Mouse (Mus musculus) embryonic fibroblast, embryonic 13.5 days (primary cell): ENCODE data around the gene Lhfpl2. TPM values are rescaled to one million over a fixed set of nuclear protein-coding genes. Genes with fewer than 3 reads are reported as not detected.

Source experiments
- H3K27ac ChIP-seq: 2 replicates; pipeline ENCODE4 v1.5.1; 2012; ENCODE audit warnings: low read length, control low read depth, inconsistent platforms; ENCODE audit not compliant: insufficient read depth
- H3K4me1 ChIP-seq: 2 replicates; pipeline ENCODE4 v1.6.1; 2011; ENCODE audit warnings: low read length; ENCODE audit not compliant: control insufficient read depth, insufficient read depth
- H3K4me3 ChIP-seq: 2 replicates; pipeline ENCODE4 v1.5.1; 2011; ENCODE audit warnings: mild to moderate bottlenecking, control low read depth, low read length; ENCODE audit not compliant: insufficient read depth
- CTCF ChIP-seq: IDR thresholded peaks from 2 replicates; pipeline ENCODE4 v1.5.1; 2011; ENCODE audit warnings: mild to moderate bottlenecking, control low read depth, low read length, moderate library complexity, borderline replicate concordance; ENCODE audit not compliant: insufficient read depth
- POLR2A ChIP-seq: IDR thresholded peaks from 2 replicates; pipeline ENCODE4 v1.6.1; 2011; ENCODE audit warnings: low read depth, mild to moderate bottlenecking, control low read depth, low read length, moderate library complexity
- polyA plus RNA-seq: library from polyadenylated mRNA; stranded (reverse); fragments of >200 nt; gene quantifications from 2 replicates; pipeline ENCODE4 v1.2.4, GENCODE M21; 2011; ENCODE audit warnings: low read depth; ENCODE audit not compliant: missing spikeins, insufficient read length

The Lhfpl2 gene
- polyA plus RNA-seq, 1 experiment = 60.3 TPM

GRCm38 (mm10) chr13:94068308-94068707 lies 10.7 kb downstream of the Lhfpl2 start:
- no peak for TF ChIP-seq CTCF
- no peak for TF ChIP-seq POLR2A
- no peak overlapping the region for H3K4me3 ChIP-seq
- no peak overlapping the region for H3K27ac ChIP-seq
- H3K4me1 ChIP-seq = peaks cover 10% of the 10 kb centered on the region; the same call in 1 of the 2 replicates

DNA sequence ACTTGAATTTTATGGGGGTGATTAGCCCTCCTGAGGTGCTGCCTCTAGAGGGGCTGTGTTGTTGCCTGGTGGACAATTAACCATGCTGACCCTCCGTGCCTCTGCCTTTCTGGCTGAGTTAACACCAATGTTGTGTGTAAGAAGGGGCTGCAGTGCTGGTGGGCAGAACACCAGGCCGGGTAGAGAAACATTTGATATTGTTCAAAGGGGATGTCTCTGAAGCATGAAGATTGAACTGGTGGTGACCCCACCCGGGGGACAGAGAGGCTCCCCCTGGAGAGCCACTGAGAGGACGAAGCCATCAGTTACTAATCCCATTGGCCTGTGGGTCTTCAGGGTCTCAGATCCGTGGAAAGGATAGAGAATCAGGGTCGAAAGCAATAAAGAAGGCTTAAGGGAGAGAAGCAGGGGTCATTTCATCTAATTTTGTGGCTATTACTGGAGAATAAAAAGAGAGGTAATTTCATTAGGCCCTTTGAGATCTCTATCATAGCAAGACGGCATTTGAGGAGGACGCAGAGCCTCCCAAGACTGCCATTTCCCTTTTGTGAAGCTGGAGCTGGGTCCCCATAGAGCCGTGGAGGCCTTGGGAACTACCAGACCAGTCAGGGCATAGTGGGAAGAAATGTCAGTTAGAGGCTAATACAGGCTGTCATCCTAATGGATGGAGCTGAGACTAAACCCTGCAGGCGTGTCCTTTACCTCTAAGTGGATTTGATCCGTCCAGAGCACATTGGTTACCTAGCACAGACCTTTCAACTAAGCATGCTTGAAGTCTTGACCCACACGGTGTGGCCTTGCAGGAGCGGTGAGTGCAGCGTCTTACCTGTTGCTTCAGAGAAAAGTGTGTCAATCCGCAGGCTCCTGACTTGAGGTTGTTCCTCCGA lies 12.1 kb downstream of the Lhfpl2 start:
- TF ChIP-seq CTCF (no peak), POLR2A (no peak)
- H3K4me1 ChIP-seq = peaks cover 11% of the 10 kb centered on the region
- H3K27ac ChIP-seq = no peak overlapping the region
- H3K4me3 ChIP-seq = no peak overlapping the region

- Histone ChIP-seq H3K27ac (no peak overlapping the region), H3K4me1 (peaks cover 11% of the 10 kb centered on the region), H3K4me3 (no peak overlapping the region)
- TF ChIP-seq POLR2A (no peak), CTCF (no peak)
These were observed 12.7 kb downstream of the Lhfpl2 start for GRCm38 (mm10) chr13:94070308-94070619.

GRCm38 (mm10) chr13:94070927-94071326 lies 13.3 kb downstream of the Lhfpl2 start:
- no peak for TF ChIP-seq CTCF
- no peak for TF ChIP-seq POLR2A
- H3K4me1 ChIP-seq = peaks cover 11% of the 10 kb centered on the region
- no peak overlapping the region for H3K4me3 ChIP-seq
- H3K27ac ChIP-seq = no peak overlapping the region

DNA sequence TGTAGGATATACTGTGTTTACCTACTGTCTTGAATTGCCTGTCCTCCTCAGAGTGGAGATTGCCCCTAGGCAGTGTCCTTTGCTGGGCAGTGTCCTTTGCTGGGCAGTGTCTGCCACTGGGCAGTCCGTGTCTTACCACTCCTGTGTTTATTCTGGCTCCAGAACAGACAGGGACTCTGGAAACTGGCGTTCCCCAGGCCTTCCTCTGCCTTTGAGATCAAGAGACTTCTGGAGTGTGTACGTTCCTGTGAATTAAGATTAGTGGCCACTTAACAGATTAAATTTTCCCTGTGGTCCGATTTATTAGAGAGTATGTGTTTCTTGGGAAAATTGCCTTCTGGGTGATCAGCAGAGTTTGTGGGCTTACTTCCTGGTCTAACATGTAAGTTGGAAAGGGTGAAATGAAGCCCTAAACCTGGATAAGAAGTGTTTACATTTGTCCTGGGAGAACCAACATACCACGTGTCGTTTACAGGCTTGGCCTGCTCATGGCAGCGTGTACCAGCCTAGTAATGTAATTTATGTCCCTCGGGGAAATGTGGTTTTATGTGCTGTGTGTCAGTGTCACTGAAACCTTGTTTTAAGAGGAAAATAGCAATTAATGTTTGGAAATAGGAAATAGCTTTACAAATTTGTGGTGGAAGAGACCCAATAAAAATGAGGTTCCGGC lies 15.6 kb downstream of the Lhfpl2 start:
- H3K27ac ChIP-seq = no peak overlapping the region
- H3K4me3 ChIP-seq = no peak overlapping the region
- peaks cover 11% of the 10 kb centered on the region for H3K4me1 ChIP-seq
- TF ChIP-seq POLR2A (no peak), CTCF (no peak)

- H3K4me3 ChIP-seq = no peak overlapping the region
- TF ChIP-seq POLR2A (no peak), CTCF (no peak)
- no peak overlapping the region for H3K27ac ChIP-seq
- peaks cover 8% of the 10 kb centered on the region for H3K4me1 ChIP-seq
These were observed 16.1 kb downstream of the Lhfpl2 start for GRCm38 (mm10) chr13:94073716-94074115.

DNA sequence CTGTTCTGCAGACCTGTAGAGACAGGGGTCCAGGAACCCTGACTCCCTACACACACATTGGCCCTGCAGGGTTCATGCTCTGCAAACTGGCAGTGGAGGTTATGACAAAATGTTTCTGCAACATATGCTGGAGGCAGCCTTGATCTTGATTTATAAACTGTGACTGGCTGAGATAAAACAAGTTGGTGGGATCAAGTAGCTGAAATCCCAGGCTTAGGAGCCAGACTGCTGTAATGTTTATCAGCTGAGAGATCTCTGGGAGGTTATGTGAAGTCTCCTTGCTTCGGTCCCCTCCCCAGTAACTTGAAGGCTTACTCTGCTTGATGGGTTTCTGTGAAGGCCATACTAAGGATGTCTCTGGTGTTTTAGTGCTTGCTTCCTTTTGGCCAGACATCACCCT lies 17.6 kb downstream of the Lhfpl2 start:
- peaks cover 8% of the 10 kb centered on the region for H3K4me1 ChIP-seq
- no peak overlapping the region for H3K27ac ChIP-seq
- no peak overlapping the region for H3K4me3 ChIP-seq
- TF ChIP-seq CTCF (no peak), POLR2A (no peak)

GRCm38 (mm10) chr13:94077136-94078018 lies 19.8 kb downstream of the Lhfpl2 start:
- no peak for TF ChIP-seq POLR2A
- no peak for TF ChIP-seq CTCF
- Histone ChIP-seq H3K4me3 (no peak overlapping the region), H3K27ac (no peak overlapping the region), H3K4me1 (peaks cover 8% of the 10 kb centered on the region)

GRCm38 (mm10) chr13:94083196-94083595 lies 25.6 kb downstream of the Lhfpl2 start:
- H3K27ac ChIP-seq = no peak overlapping the region
- TF ChIP-seq POLR2A (no peak), CTCF (no peak)
- H3K4me3 ChIP-seq = no peak overlapping the region
- H3K4me1 ChIP-seq = 0 out of 2 replicates have a peak, but pooled peaks cover 3% of the 10 kb centered on the region
